In genomic region chr12:26654251-26654650, GRCm38 (mm10) we compare ENCODE assay signal across 21 mouse cellular contexts.
"Had no signal": no experiment of that assay in that cellular context is flagged by ENCODE, and none has a peak within 500 bp of the region (broad histone marks: within the 10 kb centered on the region; RNA-seq: fewer than 3 reads in every experiment).

No protein-coding gene starts in this region.

- H3K9me3 ChIP-seq: limb, embryonic 15.5 days; liver, embryonic 12.5 days; liver, embryonic 15.5 days; lung, embryonic 15.5 days; midbrain, embryonic 10.5 days; midbrain, embryonic 13.5 days; stomach, embryonic 15.5 days had no signal

- H3K9ac ChIP-seq: limb, embryonic 15.5 days; liver, embryonic 12.5 days; liver, embryonic 15.5 days; lung, embryonic 15.5 days; midbrain, embryonic 13.5 days; stomach, embryonic 15.5 days had no signal

- H3K4me1 ChIP-seq: liver, embryonic 12.5 days; liver, embryonic 15.5 days; lung, embryonic 15.5 days; megakaryocyte, embryonic 14.5 days; midbrain, embryonic 10.5 days; midbrain, embryonic 13.5 days; stomach, embryonic 15.5 days had no signal

- H3K27me3 ChIP-seq: limb, embryonic 15.5 days; liver, embryonic 12.5 days; liver, embryonic 15.5 days; lung, embryonic 15.5 days; megakaryocyte, embryonic 14.5 days; midbrain, embryonic 13.5 days; stomach, embryonic 15.5 days had no signal

- H3K4me2 ChIP-seq: limb, embryonic 15.5 days; liver, embryonic 12.5 days; liver, embryonic 15.5 days; lung, embryonic 15.5 days; midbrain, embryonic 13.5 days; stomach, embryonic 15.5 days had no signal

- H3K36me3 ChIP-seq: limb, embryonic 15.5 days; liver, embryonic 12.5 days; liver, embryonic 15.5 days; lung, embryonic 15.5 days; midbrain, embryonic 10.5 days; midbrain, embryonic 13.5 days; stomach, embryonic 15.5 days had no signal

- DNase-seq: kidney, adult 18-20 months; kidney, postnatal 36 days; left cerebral cortex, postnatal 4 days; lung, adult 18-20 months; lung, postnatal 10 days; lung, postnatal 36 days; right cerebral cortex, adult 18-20 months; right cerebral cortex, postnatal 14 days; right cerebral cortex, postnatal 4 days; thymus, postnatal 25 days had no signal

- H3K27ac ChIP-seq: kidney, postnatal 0 days; limb, embryonic 15.5 days; liver, embryonic 12.5 days; liver, embryonic 15.5 days; lung, embryonic 15.5 days; midbrain, embryonic 10.5 days; midbrain, embryonic 13.5 days; stomach, embryonic 15.5 days had no signal

- H3K4me3 ChIP-seq: limb, embryonic 15.5 days; liver, embryonic 12.5 days; liver, embryonic 15.5 days; lung, embryonic 15.5 days; megakaryocyte, embryonic 14.5 days; midbrain, embryonic 10.5 days; midbrain, embryonic 13.5 days; myocyte; stomach, embryonic 15.5 days had no signal

- ATAC-seq: liver, embryonic 12.5 days; midbrain, embryonic 13.5 days; midbrain, embryonic 16.5 days had no signal
